In genomic region chr8:125996031-125996839, GRCm38 (mm10) we compare ENCODE assay signal across 8 mouse cellular contexts. TPM values are rescaled to one million over a fixed set of nuclear protein-coding genes. Genes with fewer than 3 reads are reported as not detected.
A peak's percentile ranks its signal among the peaks of the same experiment; 100 is the strongest.
DNase-seq lines count a peak whose midpoint lies in the region; ATAC-seq and TF ChIP-seq lines count a peak whose summit lies in the region.

No protein-coding gene starts in this region.

- no peak for ATAC-seq in heart, embryonic 11.5 days (replicated peaks; ENCODE audit: insufficient number of reproducible peaks, low FRiP score, low TSS enrichment)
- 0 out of 2 replicates have a peak, but pooled peaks have one; percentile 10 for ATAC-seq in forebrain, embryonic 11.5 days (replicated peaks; ENCODE audit: low FRiP score)
- peak; percentile 58 for ATAC-seq in kidney, embryonic 16.5 days (ENCODE audit: low FRiP score, low TSS enrichment)
- ATAC-seq in midbrain, postnatal 0 days (ENCODE audit: low FRiP score), result 0 out of 2 replicates have a peak, but pooled peaks have one; percentile 15

- intact Hi-C loops in heart, postnatal 36 days (cut with DNase I), result no loop called here
- intact Hi-C loops in gastrocnemius, postnatal 36 days (cut with DNase I), result no loop called here

- H3K36me3 ChIP-seq in heart, embryonic 11.5 days (ENCODE audit: control insufficient read depth, insufficient read depth, low read length), result no peaks in the 10 kb centered on the region
- H3K36me3 ChIP-seq in forebrain, embryonic 11.5 days (ENCODE audit: control insufficient read depth, insufficient read depth, low read length), result no peaks in the 10 kb centered on the region
- H3K36me3 ChIP-seq in kidney, embryonic 16.5 days (ENCODE audit: insufficient read depth, low read length), result no peaks in the 10 kb centered on the region
- no peaks in the 10 kb centered on the region for H3K36me3 ChIP-seq in midbrain, postnatal 0 days (ENCODE audit: insufficient read depth, low read length)

- H3K27me3 ChIP-seq in heart, embryonic 11.5 days (ENCODE audit: control insufficient read depth, insufficient read depth, low read length), result peaks cover 58% of the 10 kb centered on the region
- H3K27me3 ChIP-seq in forebrain, embryonic 11.5 days (ENCODE audit: control insufficient read depth, insufficient read depth, low read length), result peaks cover 20% of the 10 kb centered on the region
- H3K27me3 ChIP-seq in kidney, embryonic 16.5 days (ENCODE audit: insufficient read depth, low read length), result peaks cover 25% of the 10 kb centered on the region
- no peaks in the 10 kb centered on the region for H3K27me3 ChIP-seq in midbrain, postnatal 0 days (ENCODE audit: insufficient read depth, low read length)

- 20% methylated on average over 14 of the region's 14 CpGs for WGBS in heart, embryonic 11.5 days (ENCODE audit: insufficient replicate concordance)
- WGBS in forebrain, embryonic 11.5 days, result 12% methylated on average over 14 of the region's 14 CpGs
- 9% methylated on average over 14 of the region's 14 CpGs for WGBS in kidney, embryonic 16.5 days
- 19% methylated on average over 14 of the region's 14 CpGs for WGBS in midbrain, postnatal 0 days

- no peak overlapping the region for H3K27ac ChIP-seq in heart, embryonic 11.5 days (ENCODE audit: low read depth, low read length)
- H3K27ac ChIP-seq in forebrain, embryonic 11.5 days (ENCODE audit: low read depth, low read length), result no peak overlapping the region
- H3K27ac ChIP-seq in kidney, embryonic 16.5 days (ENCODE audit: low read length), result peak overlapping the region; percentile 75
- no peak overlapping the region for H3K27ac ChIP-seq in midbrain, postnatal 0 days (ENCODE audit: low read depth, low read length)

- TF ChIP-seq CTCF in midbrain, postnatal 0 days (IDR thresholded peaks at IDR 0.05), result no peak

- no peak overlapping the region; the same call in 1 of the 2 replicates for H3K9ac ChIP-seq in heart, embryonic 11.5 days (ENCODE audit: low read depth, low read length)
- peak overlapping the region; percentile 65 for H3K9ac ChIP-seq in forebrain, embryonic 11.5 days (ENCODE audit: low read length)
- peak overlapping the region; percentile 72 for H3K9ac ChIP-seq in kidney, embryonic 16.5 days (replicated peaks; ENCODE audit: low read length)
- H3K9ac ChIP-seq in midbrain, postnatal 0 days (replicated peaks; ENCODE audit: low read length, poor library complexity, severe bottlenecking), result peak overlapping the region; percentile 61

- H3K4me2 ChIP-seq in heart, embryonic 11.5 days, result peak overlapping the region; percentile 94
- H3K4me2 ChIP-seq in forebrain, embryonic 11.5 days (ENCODE audit: low read depth, low read length, severe bottlenecking), result peak overlapping the region; percentile 92
- peak overlapping the region; percentile 88 for H3K4me2 ChIP-seq in kidney, embryonic 16.5 days (replicated peaks; ENCODE audit: low read depth, low read length)
- H3K4me2 ChIP-seq in midbrain, postnatal 0 days (ENCODE audit: low read depth, low read length, poor library complexity, severe bottlenecking), result peak overlapping the region; percentile 86

- peak overlapping the region; percentile 57 for H3K4me3 ChIP-seq in heart, embryonic 11.5 days (ENCODE audit: low read depth, low read length)
- peak overlapping the region; percentile 54 for H3K4me3 ChIP-seq in forebrain, embryonic 11.5 days (ENCODE audit: low read depth, low read length)
- peak overlapping the region; percentile 62 for H3K4me3 ChIP-seq in kidney, embryonic 16.5 days (ENCODE audit: low read length)
- H3K4me3 ChIP-seq in midbrain, postnatal 0 days (ENCODE audit: low read depth, low read length), result peak overlapping the region; percentile 57

- no peak for DNase-seq in heart, postnatal 36 days
- peak; percentile 19 to 43 for DNase-seq in adrenal gland, postnatal 36 days
- DNase-seq in forebrain, embryonic 11.5 days (ENCODE audit: low spot score), result no peak
- DNase-seq in midbrain, postnatal 0 days (ENCODE audit: low spot score), result no peak
- no peak for DNase-seq in ovary, adult 18-20 months (ENCODE audit: low spot score)
- no peak for DNase-seq in gastrocnemius, postnatal 36 days

- H3K4me1 ChIP-seq in heart, embryonic 11.5 days (ENCODE audit: control insufficient read depth, insufficient read depth, low read length), result no peaks in the 10 kb centered on the region
- peaks cover 5% of the 10 kb centered on the region; the same call in 1 of the 2 replicates for H3K4me1 ChIP-seq in forebrain, embryonic 11.5 days (replicated peaks; ENCODE audit: control insufficient read depth, insufficient read depth, low read length)
- peaks cover 15% of the 10 kb centered on the region; the same call in 1 of the 2 replicates for H3K4me1 ChIP-seq in kidney, embryonic 16.5 days (ENCODE audit: insufficient read depth, low read length)
- peaks cover 20% of the 10 kb centered on the region; the same call in 1 of the 2 replicates for H3K4me1 ChIP-seq in midbrain, postnatal 0 days (ENCODE audit: insufficient read depth, low read length)

- H3K9me3 ChIP-seq in heart, embryonic 11.5 days (replicated peaks; ENCODE audit: control insufficient read depth, low read length), result no peaks in the 10 kb centered on the region
- no peaks in the 10 kb centered on the region for H3K9me3 ChIP-seq in forebrain, embryonic 11.5 days (ENCODE audit: control insufficient read depth, low read length)
- H3K9me3 ChIP-seq in kidney, embryonic 16.5 days (ENCODE audit: low read length), result no peaks in the 10 kb centered on the region
- H3K9me3 ChIP-seq in midbrain, postnatal 0 days (ENCODE audit: low read length), result no peaks in the 10 kb centered on the region

RNA-seq across cellular contexts. Expression of gene Kcnk1, which starts 1.3 kb away (rescaled TPM):
- polyA plus RNA-seq in heart, embryonic 11.5 days (2014; fragmentation: Nextera tagmentation; extraction: Ambion mirVana), result 2.3 and 4.0 TPM in 2 replicates
- under 1 TPM in 1 of 2 experiments, not detected in 1; 0.31 TPM for total RNA-seq in heart, postnatal 36 days (2021)
- total RNA-seq in adrenal gland, postnatal 36 days (2021), result 1 to 10 TPM; 1.3 to 4.8 TPM
- 8.3 and 8.9 TPM in 2 replicates for polyA plus RNA-seq in forebrain, embryonic 11.5 days (2014; fragmentation: Nextera tagmentation; extraction: Ambion mirVana)
- 53.6 and 56.5 TPM in 2 replicates for polyA plus RNA-seq in kidney, embryonic 16.5 days (2015; fragmentation: Nextera tagmentation; extraction: Ambion mirVana)
- total RNA-seq in midbrain, postnatal 0 days (2014; rRNA removed), result 35.7 and 52.1 TPM in 2 replicates
- 24.1 and 25.1 TPM in 2 replicates for polyA plus RNA-seq in midbrain, postnatal 0 days (2015; fragmentation: Nextera tagmentation; extraction: Ambion mirVana)
- under 1 TPM; 0.46 to 0.69 TPM for total RNA-seq in gastrocnemius, postnatal 36 days (2021)

Comparison
In these comparisons a context has a peak if more than half of its experiments do, and no peak if none do; other contexts are left out.
1. DNase-seq: peak in adrenal gland, postnatal 36 days (2 of 2); none in heart, postnatal 36 days (0 of 2), forebrain, embryonic 11.5 days (single experiment), midbrain, postnatal 0 days (single experiment), ovary, adult 18-20 months (single experiment) and gastrocnemius, postnatal 36 days (0 of 2).
2. Peak in every context shown above with its lines, with median percentiles within 50 percentile points of each other: H3K4me2 ChIP-seq and H3K4me3 ChIP-seq.